Mouse (Mus musculus) ovary, postnatal 14 days (tissue): ENCODE results near the gene Ugt2b35.
"Not testable (repeated sequence)": the region's sequence is repeated elsewhere in the genome, so short reads cannot be mapped to it uniquely, and the experiment has no call there.

Experiments used
- DNase-seq: peaks from one replicate; pipeline ENCODE4 v3.0.0; 2022; ENCODE audit warnings: low spot score

Ugt2b35 gene

DNA sequence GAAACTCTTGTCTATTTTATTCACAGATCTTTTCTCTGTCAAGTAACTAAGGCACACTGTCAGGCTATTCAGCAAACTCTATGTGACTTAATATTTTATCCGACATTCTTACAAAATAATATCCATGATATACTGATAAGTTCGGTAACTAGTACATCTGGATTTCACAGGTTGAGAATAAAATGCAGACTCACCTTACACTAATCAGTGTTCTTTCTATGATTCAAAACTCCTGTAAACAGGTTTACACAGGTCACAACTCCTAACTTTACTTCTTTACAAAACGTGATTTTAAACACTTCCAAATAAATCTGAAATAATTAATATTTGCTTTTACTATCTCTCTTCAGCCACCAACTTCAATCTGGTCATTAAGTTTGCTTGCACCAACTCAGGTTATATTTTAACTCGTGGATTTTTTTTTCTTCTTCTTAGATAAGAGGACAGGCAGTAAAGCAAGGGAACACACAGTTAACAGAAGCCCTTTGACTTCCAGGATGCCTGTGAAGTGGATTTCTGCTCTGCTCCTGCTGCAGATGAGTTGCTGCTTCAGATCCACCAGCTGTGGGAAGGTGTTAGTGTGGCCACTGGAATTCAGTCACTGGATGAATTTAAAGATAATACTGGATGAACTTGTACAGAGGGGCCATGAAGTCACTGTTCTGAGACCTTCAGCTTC is at the start of gene Ugt2b35:
Gene Ugt2b35, plus strand, starts transcription at position 466 of the 679 bp plus-strand sequence.
- DNase-seq, result no peak

- DNase-seq, result no peak
Observed at GRCm38 (mm10) chr5:86960504-86960903, 40.2 kb upstream of the Ugt2b35 start.

- no peak for DNase-seq
Observed at GRCm38 (mm10) chr5:86961587-86962358, 38.9 kb upstream of the Ugt2b35 start.

GRCm38 (mm10) chr5:86962849-86963248 is 37.8 kb upstream of the Ugt2b35 start:
- DNase-seq, result not testable (repeated sequence)

DNA sequence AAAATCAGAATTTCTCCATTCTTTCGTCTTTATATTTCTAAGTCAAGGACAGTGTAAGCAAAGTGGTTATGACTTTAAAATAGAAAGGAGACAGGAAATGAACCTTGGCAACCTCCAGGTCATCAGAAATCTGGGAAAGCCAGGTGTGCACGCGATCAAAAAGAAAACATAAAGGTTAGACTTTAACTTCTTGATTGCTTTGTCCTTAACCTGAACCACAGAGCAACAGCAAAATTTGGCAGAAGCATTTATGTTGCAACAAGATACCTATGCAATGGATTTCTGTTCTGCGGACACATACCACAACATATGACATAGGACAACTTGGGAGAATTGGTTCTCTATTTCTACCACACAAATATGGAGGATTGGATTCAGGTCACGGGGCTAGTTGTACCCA is 33.4 kb upstream of the Ugt2b35 start:
- not testable (repeated sequence) for DNase-seq

GRCm38 (mm10) chr5:87004735-87005134 is 4.1 kb downstream of the Ugt2b35 start:
- DNase-seq, result no peak

GRCm38 (mm10) chr5:87015477-87015876 is 14.8 kb downstream of the Ugt2b35 start:
- DNase-seq, result no peak

- DNase-seq, result no peak
Observed at GRCm38 (mm10) chr5:87027359-87027758, 26.7 kb downstream of the Ugt2b35 start.

DNA sequence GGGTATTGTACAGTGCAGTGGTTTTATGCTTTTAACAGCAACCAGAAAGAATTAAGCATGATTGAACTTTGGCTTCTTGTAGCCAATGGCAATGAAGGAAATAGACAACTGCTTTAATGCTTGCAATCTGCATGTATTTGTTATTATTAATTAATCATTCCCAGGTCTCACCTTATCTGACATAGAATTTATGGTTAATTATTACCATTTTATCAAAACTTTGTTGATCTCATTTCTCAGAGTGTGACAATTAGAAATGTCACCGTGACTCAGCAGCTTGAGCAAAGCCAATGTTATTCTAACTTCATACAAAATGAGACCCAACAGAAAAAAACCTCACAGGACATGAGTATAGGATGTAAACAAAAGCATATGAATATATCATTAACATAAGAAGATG is 30.0 kb downstream of the Ugt2b35 start:
- no peak for DNase-seq
